Mouse (Mus musculus) midbrain, postnatal 0 days (tissue): Measurements from ENCODE around the gene Elk3. TPM values are rescaled to one million over a fixed set of nuclear protein-coding genes. Genes with fewer than 3 reads are reported as not detected.

ENCODE experiments used
- ATAC-seq: fragments of 200-750 bp; cut with Nextera tagmentation; 2 replicates; pipeline ENCODE4 v1.8.0; 2017; ENCODE audit warnings: moderate number of reproducible peaks, mild to moderate bottlenecking, moderate TSS enrichment, moderate library complexity; ENCODE audit not compliant: low FRiP score
- DNase-seq: peaks from one replicate; pipeline ENCODE4 v3.0.0-alpha.2; 2015; ENCODE audit warnings: low spot score
- H3K27ac ChIP-seq: fragments of 300-500 bp; sonication (generic); 2 replicates; pipeline ENCODE4 v1.5.1; 2014; ENCODE audit warnings: low read depth, mild to moderate bottlenecking, low read length, mixed read lengths
- H3K27me3 ChIP-seq: fragments of 300-500 bp; sonication (generic); 2 replicates; pipeline ENCODE4 v1.6.1; 2014; ENCODE audit warnings: low read length, control low read depth, mixed read lengths; ENCODE audit not compliant: insufficient read depth
- H3K36me3 ChIP-seq: fragments of 300-500 bp; sonication (generic); 2 replicates; pipeline ENCODE4 v1.6.1; 2014; ENCODE audit warnings: low read length, control low read depth, mixed read lengths; ENCODE audit not compliant: insufficient read depth
- H3K4me1 ChIP-seq: fragments of 300-500 bp; sonication (generic); 2 replicates; pipeline ENCODE4 v1.6.1; 2014; ENCODE audit warnings: mild to moderate bottlenecking, control low read depth, antibody characterized with exemption, low read length, mixed read lengths; ENCODE audit not compliant: insufficient read depth
- H3K4me2 ChIP-seq: fragments of 300-500 bp; sonication (generic); 2 replicates; pipeline ENCODE4 v1.6.1; 2014; ENCODE audit warnings: low read depth, mild to moderate bottlenecking, low read length, mixed read lengths; ENCODE audit not compliant: poor library complexity, severe bottlenecking
- H3K4me3 ChIP-seq: fragments of 300-500 bp; sonication (generic); 2 replicates; pipeline ENCODE4 v1.5.1; 2014; ENCODE audit warnings: low read depth, mild to moderate bottlenecking, low read length, moderate library complexity
- H3K9ac ChIP-seq: fragments of 300-500 bp; sonication (generic); replicated peaks from 2 replicates; pipeline ENCODE4 v1.6.1; 2014; ENCODE audit warnings: mild to moderate bottlenecking, low read length, moderate library complexity, mixed read lengths; ENCODE audit not compliant: poor library complexity, severe bottlenecking
- H3K9me3 ChIP-seq: fragments of 300-500 bp; sonication (generic); 2 replicates; pipeline ENCODE4 v1.6.1; 2016; ENCODE audit warnings: low read length, control low read depth
- CTCF ChIP-seq: IDR thresholded peaks from 2 replicates; pipeline ENCODE4 v1.5.1; 2016; ENCODE audit warnings: antibody characterized with exemption, mild to moderate bottlenecking
- WGBS: fragments of 180-500 bp; shearing (Covaris S2); extraction: QIAGEN DNeasy Blood & Tissue Kit; methylation state at CpG from one replicate; pipeline ENCODE4 v1.1.7; 2014; 5-methylcytosine and 5-hydroxymethylcytosine counted together
- polyA plus RNA-seq: library from polyadenylated mRNA; unstranded; fragments of >200 nt; fragmentation: Nextera tagmentation; extraction: Ambion mirVana; gene quantifications from 2 replicates; pipeline ENCODE4 v1.2.1, GENCODE M21; 2015
- total RNA-seq: library from RNA; depleted of rRNA; stranded (reverse); fragments of >200 nt; gene quantifications from 2 replicates; pipeline ENCODE4 v1.2.3, GENCODE M21; 2014

The Elk3 gene
- total and polyA plus RNA-seq, 2 experiments from 2014 or later, result 6.2 to 6.9 TPM

DNA sequence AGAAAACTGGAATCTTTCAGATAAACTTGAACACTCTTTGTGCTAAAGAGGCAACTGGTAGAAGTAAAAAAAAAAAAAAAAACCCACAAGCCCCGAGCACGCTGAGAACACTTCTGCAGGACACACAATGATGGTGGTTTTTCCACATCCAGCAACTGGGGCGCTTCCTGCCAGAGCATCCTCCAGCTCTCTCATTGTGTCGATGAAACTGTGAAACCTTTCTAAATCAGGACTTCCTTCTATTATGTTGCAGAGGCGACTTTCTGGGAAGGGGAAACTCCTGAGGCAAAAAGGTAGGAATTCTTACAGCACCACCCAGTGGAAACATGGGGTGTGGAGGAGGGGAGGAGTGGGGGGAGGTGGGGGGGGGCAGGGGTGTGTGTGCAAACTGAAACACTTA lies 13.2 kb downstream of the Elk3 start:
- Histone ChIP-seq H3K27me3 (no peaks in the 10 kb centered on the region), H3K36me3 (no peaks in the 10 kb centered on the region), H3K4me2 (no peak overlapping the region), H3K4me1 (no peaks in the 10 kb centered on the region), H3K4me3 (no peak overlapping the region), H3K9me3 (no peaks in the 10 kb centered on the region), H3K9ac (no peak overlapping the region), H3K27ac (no peak overlapping the region)
- no peak for DNase-seq
- WGBS, result 33% methylated on average over 5 of the region's 5 CpGs
- peak; percentile 20; the same call in 1 of the 2 replicates for TF ChIP-seq CTCF
- no peak for ATAC-seq

DNA sequence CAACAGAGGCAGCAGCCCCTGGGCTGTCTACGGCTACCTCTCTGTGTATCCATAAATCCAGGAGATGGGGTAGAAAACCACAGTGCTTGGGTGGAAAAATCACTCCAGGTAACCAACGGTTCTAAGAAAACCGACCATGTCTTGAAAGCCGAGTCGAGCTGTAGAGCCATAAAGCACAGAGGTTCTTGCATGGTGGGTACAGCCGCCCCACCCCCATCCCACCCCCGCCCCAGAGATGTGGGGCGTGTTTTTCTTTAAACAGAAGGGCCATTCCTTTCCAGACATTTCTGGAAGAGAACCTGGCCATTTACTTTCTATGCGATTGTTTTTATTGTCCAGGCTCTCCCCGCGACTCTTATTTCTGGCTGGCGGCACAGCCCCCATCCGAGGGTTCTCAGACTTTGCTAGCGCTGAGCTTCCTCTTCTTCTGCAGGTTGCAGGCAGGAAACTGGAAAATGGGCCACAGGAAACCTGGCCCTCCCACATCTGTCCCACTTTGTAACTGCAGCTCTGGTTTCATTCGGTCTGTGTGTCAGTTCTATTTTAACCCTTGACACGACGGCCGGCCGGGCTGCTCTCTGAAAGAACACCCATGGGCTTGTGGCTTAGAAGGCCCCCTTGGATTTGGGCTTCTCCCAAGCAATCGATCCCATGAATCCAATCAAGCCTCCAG lies 16.3 kb downstream of the Elk3 start:
- H3K36me3 ChIP-seq, result no peaks in the 10 kb centered on the region
- H3K27me3 ChIP-seq, result no peaks in the 10 kb centered on the region
- no peak for TF ChIP-seq CTCF
- 76% methylated on average over 20 of the region's 20 CpGs for WGBS
- no peak overlapping the region for H3K4me2 ChIP-seq
- no peak overlapping the region for H3K4me3 ChIP-seq
- H3K9me3 ChIP-seq, result no peaks in the 10 kb centered on the region
- DNase-seq (no peak), ATAC-seq (no peak)
- H3K9ac ChIP-seq, result no peak overlapping the region
- H3K4me1 ChIP-seq, result no peaks in the 10 kb centered on the region
- H3K27ac ChIP-seq, result no peak overlapping the region

DNA sequence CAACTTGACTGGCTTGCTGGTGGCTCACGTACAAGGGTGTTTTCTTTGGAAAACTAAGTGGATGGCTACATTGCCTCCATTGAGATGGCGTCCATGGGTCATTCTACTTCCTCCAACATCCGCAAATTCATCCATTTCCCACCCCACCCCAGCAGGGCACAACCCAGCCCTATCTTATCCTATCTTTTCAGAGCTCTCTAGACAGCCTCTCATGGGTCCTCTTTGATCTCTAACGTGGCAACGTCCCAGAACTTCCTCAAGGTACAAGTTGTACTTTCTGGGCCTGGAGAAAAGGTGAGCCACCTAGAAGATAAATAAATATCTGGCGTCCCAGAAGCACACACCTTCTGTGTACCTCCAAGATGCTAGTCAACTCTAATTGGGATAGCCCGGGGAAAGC lies 17.3 kb downstream of the Elk3 start:
- Histone ChIP-seq H3K4me3 (no peak overlapping the region), H3K27me3 (no peaks in the 10 kb centered on the region), H3K4me2 (no peak overlapping the region), H3K4me1 (no peaks in the 10 kb centered on the region), H3K9ac (no peak overlapping the region), H3K9me3 (no peaks in the 10 kb centered on the region), H3K27ac (no peak overlapping the region), H3K36me3 (no peaks in the 10 kb centered on the region)
- WGBS, result 74% methylated on average over 7 of the region's 7 CpGs
- DNase-seq (no peak), ATAC-seq (no peak)
- no peak for TF ChIP-seq CTCF

DNA sequence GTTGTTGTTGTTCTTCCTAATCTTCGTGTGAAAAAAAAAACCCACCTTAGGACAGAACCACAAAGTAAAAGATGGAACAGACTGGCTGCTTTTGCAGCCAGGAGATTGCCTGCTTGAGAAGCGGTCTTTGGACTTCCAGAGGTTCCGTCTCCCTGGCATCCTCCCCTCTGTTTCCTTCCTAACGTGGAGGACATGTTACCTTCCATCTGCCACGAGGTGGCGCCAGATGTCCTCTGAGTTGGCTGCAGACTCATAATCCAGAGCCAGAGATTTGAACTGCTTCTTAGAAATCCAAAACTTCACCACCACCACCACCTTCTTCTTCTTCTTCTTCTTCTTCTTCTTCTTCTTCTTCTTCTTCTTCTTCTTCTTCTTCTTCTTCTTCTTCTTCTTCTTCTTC lies 19.1 kb downstream of the Elk3 start:
- Histone ChIP-seq H3K27ac (no peak overlapping the region), H3K27me3 (no peaks in the 10 kb centered on the region), H3K4me1 (no peaks in the 10 kb centered on the region), H3K9me3 (no peaks in the 10 kb centered on the region), H3K4me2 (no peak overlapping the region), H3K36me3 (no peaks in the 10 kb centered on the region), H3K4me3 (no peak overlapping the region), H3K9ac (no peak overlapping the region)
- no peak for ATAC-seq
- WGBS, result 5% methylated on average over 6 of the region's 6 CpGs
- peak; percentile 93 for DNase-seq
- TF ChIP-seq CTCF, result peak; percentile 89

DNA sequence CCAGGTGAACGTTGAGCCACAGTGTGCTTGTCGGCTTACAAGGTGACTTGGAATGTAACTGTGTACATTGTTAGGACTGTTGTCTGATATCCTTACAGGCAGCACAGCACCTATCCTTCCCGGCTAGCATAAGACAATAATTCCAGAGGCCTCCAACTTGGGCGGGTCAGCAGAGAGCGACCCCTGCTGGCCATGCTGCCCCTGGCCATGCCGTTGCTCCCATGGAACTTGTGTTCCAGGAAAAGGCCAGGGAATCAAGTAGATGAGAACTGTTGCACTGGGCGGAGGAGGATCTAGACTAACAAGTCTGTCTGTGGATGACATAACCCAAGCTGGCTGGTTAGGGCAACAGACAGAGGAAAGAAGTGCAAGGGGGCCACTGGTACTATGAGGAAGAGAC lies 19.6 kb downstream of the Elk3 start:
- Histone ChIP-seq H3K9me3 (no peaks in the 10 kb centered on the region), H3K9ac (no peak overlapping the region), H3K4me3 (no peak overlapping the region), H3K4me2 (no peak overlapping the region), H3K27ac (no peak overlapping the region), H3K36me3 (no peaks in the 10 kb centered on the region), H3K4me1 (no peaks in the 10 kb centered on the region), H3K27me3 (no peaks in the 10 kb centered on the region)
- ATAC-seq (no peak), DNase-seq (peak; percentile 54)
- 36% methylated on average over 7 of the region's 7 CpGs for WGBS
- TF ChIP-seq CTCF, result peak; percentile 77

DNA sequence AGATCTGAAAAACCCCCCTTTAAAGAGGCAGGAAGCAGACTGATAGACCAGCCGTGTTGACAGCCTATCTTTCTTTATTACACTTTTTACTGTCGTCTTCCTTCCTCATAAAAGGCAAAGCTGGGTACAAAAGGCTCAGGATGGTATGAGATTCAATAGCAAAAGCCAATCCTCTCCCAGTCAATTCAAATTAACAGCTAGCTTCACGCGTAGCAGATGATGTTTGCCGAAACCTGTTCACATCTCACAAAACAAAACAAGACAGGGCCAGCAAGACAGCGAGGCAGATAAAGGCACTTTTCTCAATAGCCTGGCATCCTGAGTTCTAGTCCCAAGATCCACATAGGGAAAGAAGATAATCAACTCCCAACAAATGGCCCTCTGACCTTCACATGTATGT lies 21.5 kb downstream of the Elk3 start:
- H3K4me3 ChIP-seq, result no peak overlapping the region
- no peak for TF ChIP-seq CTCF
- H3K9me3 ChIP-seq, result no peaks in the 10 kb centered on the region
- no peak overlapping the region for H3K9ac ChIP-seq
- H3K4me2 ChIP-seq, result no peak overlapping the region
- H3K4me1 ChIP-seq, result no peaks in the 10 kb centered on the region
- DNase-seq (no peak), ATAC-seq (no peak)
- H3K27ac ChIP-seq, result no peak overlapping the region
- H3K36me3 ChIP-seq, result no peaks in the 10 kb centered on the region
- WGBS, result 37% methylated on average over 6 of the region's 6 CpGs
- H3K27me3 ChIP-seq, result no peaks in the 10 kb centered on the region
